Mouse (Mus musculus) C2C12 (cell line): Measurements from ENCODE around the gene Tnk1.

Source experiments
- CEBPB ChIP-seq: IDR thresholded peaks from one replicate; pipeline ENCODE4 v1.6.1; 2011; ENCODE audit warnings: low read depth, mild to moderate bottlenecking, control low read depth, moderate library complexity
- CTCF ChIP-seq: IDR thresholded peaks from one replicate; pipeline ENCODE4 v1.5.1; 2011; ENCODE audit not compliant: control insufficient read depth, insufficient read depth, insufficient read length
- FOSL1 ChIP-seq: IDR thresholded peaks from one replicate; pipeline ENCODE4 v1.8.0; 2011; ENCODE audit warnings: mild to moderate bottlenecking, low read length; ENCODE audit not compliant: poor library complexity, insufficient read depth, severe bottlenecking
- MAX ChIP-seq: IDR thresholded peaks from one replicate; pipeline ENCODE4 v1.6.1; 2011; ENCODE audit warnings: mild to moderate bottlenecking, control low read depth
- MYOD1 ChIP-seq: IDR thresholded peaks from one replicate; pipeline ENCODE4 v1.6.1; 2011; ENCODE audit warnings: low read depth; ENCODE audit not compliant: control insufficient read depth, insufficient read length
- MYOG ChIP-seq: IDR thresholded peaks from one replicate; pipeline ENCODE4 v1.6.1; 2011; ENCODE audit not compliant: control insufficient read depth, insufficient read length; ENCODE audit errors: extremely low read depth
- USF1 ChIP-seq: IDR thresholded peaks from one replicate; pipeline ENCODE4 v1.6.1; 2011; ENCODE audit warnings: low read depth, mild to moderate bottlenecking, control low read depth, moderate library complexity

GRCm38 (mm10) chr11:69807641-69808040, 50.9 kb downstream of the Tnk1 start:
- no peak for TF ChIP-seq USF1
- TF ChIP-seq CTCF, result no peak
- no peak for TF ChIP-seq MYOG
- TF ChIP-seq MAX, result no peak
- TF ChIP-seq CEBPB, result no peak
- no peak for TF ChIP-seq MYOD1
- TF ChIP-seq FOSL1, result no peak
